Mouse (Mus musculus) heart, adult 2 months (tissue): ENCODE measurements around the gene Ptpro.

Source experiments
- CTCF ChIP-seq: fragments of 200-600 bp; IDR thresholded peaks from 2 replicates; pipeline ENCODE4 v1.8.1; 2022; ENCODE audit warnings: antibody characterized with exemption, mild to moderate bottlenecking, moderate library complexity
- EP300 ChIP-seq: fragments of 200-500 bp; IDR thresholded peaks from 2 replicates; pipeline ENCODE4 v1.6.1; 2011; ENCODE audit warnings: low read depth, low read length, control low read depth; ENCODE audit not compliant: insufficient read depth
- POLR2A ChIP-seq: fragments of 200-500 bp; IDR thresholded peaks from 2 replicates; pipeline ENCODE4 v1.6.1; 2011; ENCODE audit warnings: mild to moderate bottlenecking, low read depth, low read length, control low read depth; ENCODE audit not compliant: insufficient read depth

DNA sequence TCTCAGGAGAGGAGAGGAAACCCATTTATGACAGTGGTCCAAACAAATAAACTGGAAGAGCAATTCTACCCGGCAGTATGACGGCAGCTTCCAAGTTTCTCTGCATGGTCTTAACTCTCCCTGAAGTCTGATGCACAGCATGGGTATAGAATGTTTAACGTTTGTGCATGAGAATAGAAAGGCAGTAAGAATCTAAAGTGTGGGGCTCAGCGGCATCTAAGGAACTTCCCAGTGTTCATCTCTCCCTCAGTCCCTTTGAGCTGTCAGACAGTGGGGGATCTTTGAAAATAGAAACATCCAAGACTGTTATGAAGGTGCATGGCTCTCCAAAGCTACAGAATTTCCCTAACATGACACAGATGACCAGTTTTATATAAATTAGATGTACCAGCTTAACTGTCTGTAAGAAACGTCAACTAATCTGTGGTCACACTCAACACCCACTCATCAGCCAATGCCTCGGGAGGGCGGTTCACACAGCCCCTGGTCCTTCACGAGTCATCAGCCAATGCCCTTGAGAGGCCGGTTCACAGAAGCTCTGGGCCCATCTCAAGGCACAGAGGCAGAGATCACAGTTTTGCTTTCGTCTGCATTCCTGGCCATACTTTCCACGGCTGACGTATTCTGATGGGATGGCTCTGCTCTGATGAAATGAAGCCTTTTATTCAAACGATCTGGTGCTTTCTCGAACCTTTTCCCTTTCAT lies 257.4 kb downstream of the Ptpro start:
- TF ChIP-seq CTCF (no peak), POLR2A (no peak), EP300 (no peak)
